Mouse (Mus musculus) adrenal gland, postnatal 25 days (tissue): ENCODE results near the gene Atp6v0d1. TPM values are rescaled to one million over a fixed set of nuclear protein-coding genes. Genes with fewer than 3 reads are reported as not detected.

Source experiments
- microRNA-seq, 2 experiments: library from miRNA; unstranded; fragments of <30 nt; microRNA quantifications; one replicate each; pipeline ENCODE4 v1.2.0; 2021
- total RNA-seq: library from RNA; stranded (reverse); gene quantifications from 2 replicates; pipeline ENCODE4 v1.2.3, GENCODE M21; 2021

Gene Atp6v0d1
- total RNA-seq, 1 experiment from 2014 or later: 108 TPM

Small RNAs within 50 kb of the gene (microRNA-seq; reads per million reads assigned to microRNA genes)
- 0.34 to 0.36 reads per million in 2 experiments for gene Mir1966

Other genes starting within 250 kb of the Atp6v0d1 start
- gene Lrrc29, start 239.8 kb downstream of the Atp6v0d1 start, total RNA-seq: 4.9 and 7.4 TPM in 2 replicates
- gene Tmem208, start 239.7 kb downstream of the Atp6v0d1 start, total RNA-seq: 61.4 and 66.9 TPM in 2 replicates
- gene Fhod1, start 218.1 kb downstream of the Atp6v0d1 start, total RNA-seq: 14.0 and 18.4 TPM in 2 replicates
- 1.3 and 2.7 TPM in 2 replicates for gene Slc9a5, start 217.2 kb downstream of the Atp6v0d1 start, total RNA-seq
- 0.76 and 0.82 TPM in 2 replicates for gene Plekhg4, start 192.8 kb downstream of the Atp6v0d1 start, total RNA-seq
- gene Kctd19, start 152.5 kb downstream of the Atp6v0d1 start, total RNA-seq: not detected in 2 replicates
- gene Lrrc36, start 152.5 kb downstream of the Atp6v0d1 start, total RNA-seq: 3.8 and 6.1 TPM in 2 replicates
- 22.7 and 27.4 TPM in 2 replicates for gene Tppp3, start 94.5 kb downstream of the Atp6v0d1 start, total RNA-seq
- 17.7 and 20.6 TPM in 2 replicates for gene Zdhhc1, start 69.1 kb downstream of the Atp6v0d1 start, total RNA-seq
- gene Hsd11b2, start 47.3 kb downstream of the Atp6v0d1 start, total RNA-seq: 0.15 TPM in 1 of 2 replicates, not detected in the other
- gene Ripor1, start 39.2 kb upstream of the Atp6v0d1 start, total RNA-seq: 27.7 and 33.5 TPM in 2 replicates
- 61.5 and 74.2 TPM in 2 replicates for gene Ctcf, start 70.5 kb upstream of the Atp6v0d1 start, total RNA-seq
- 1.2 TPM in 1 of 2 replicates, not detected in the other for gene Agrp, start 71.3 kb upstream of the Atp6v0d1 start, total RNA-seq
- gene Carmil2, start 120.2 kb upstream of the Atp6v0d1 start, total RNA-seq: 1.4 and 2.4 TPM in 2 replicates
- 20.9 and 26.3 TPM in 2 replicates for gene Acd, start 135.1 kb upstream of the Atp6v0d1 start, total RNA-seq
- 10.1 and 10.4 TPM in 2 replicates for gene Pard6a, start 135.1 kb upstream of the Atp6v0d1 start, total RNA-seq
- not detected in 2 replicates for gene 4933405L10Rik, start 141.6 kb upstream of the Atp6v0d1 start, total RNA-seq
- gene Enkd1, start 142.2 kb upstream of the Atp6v0d1 start, total RNA-seq: 4.0 and 7.7 TPM in 2 replicates
- 9.3 and 9.6 TPM in 2 replicates for gene Gfod2, start 192.6 kb upstream of the Atp6v0d1 start, total RNA-seq